Comparison of ENCODE assay signal across 8 mouse cellular contexts in the genomic region with DNA sequence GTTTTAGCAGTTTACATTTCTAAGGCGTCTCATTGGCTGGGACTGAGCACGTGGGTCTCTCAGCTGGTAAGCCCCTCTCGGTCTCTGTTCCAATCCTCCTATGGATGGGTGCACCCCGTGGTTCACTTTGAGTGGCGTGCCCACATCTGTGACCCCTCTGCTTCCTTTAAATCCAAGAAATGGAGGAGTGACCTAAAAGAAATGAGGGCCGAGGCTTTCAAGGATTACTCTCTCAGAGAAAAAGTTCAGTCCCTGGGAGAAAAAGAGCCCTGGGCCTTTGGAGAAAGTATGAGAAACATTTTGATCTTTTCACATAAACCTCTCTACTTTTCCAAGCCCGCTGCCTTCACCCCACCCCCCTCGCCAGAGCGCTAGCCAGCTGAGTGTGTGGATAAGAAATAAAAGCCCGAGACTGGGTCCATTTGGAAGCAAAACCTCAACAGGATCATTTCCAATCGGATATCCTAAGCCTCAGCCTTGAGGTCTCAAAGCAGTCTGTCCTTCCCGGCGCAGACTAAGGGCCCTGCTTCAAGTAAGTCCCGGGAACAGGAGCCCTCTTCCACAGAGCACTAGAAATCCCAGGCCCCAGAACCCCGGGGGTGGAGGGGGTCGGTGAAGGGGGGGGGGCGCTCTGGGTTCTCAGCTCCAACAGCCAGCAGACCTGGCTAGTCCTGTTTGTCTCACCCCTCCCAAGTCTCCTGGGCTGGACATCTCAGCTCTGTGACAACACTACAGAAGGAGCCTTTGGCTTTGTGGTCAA. TPM values are rescaled to one million over a fixed set of nuclear protein-coding genes. Genes with fewer than 3 reads are reported as not detected.
A peak's percentile ranks its signal among the peaks of the same experiment; 100 is the strongest.
DNase-seq lines count a peak whose midpoint lies in the region; ATAC-seq and TF ChIP-seq lines count a peak whose summit lies in the region.

No protein-coding gene starts in this region.

- peak overlapping the region; percentile 15 for H3K4me3 ChIP-seq in cortical plate, adult 2 months (ENCODE audit: insufficient read depth, low read length)
- H3K4me3 ChIP-seq in intestine, embryonic 16.5 days (ENCODE audit: low read length) = peak overlapping the region; percentile 30
- H3K4me3 ChIP-seq in lung, adult 2 months (replicated peaks; ENCODE audit: extremely low read depth, low read depth, low read length) = peak overlapping the region; percentile 39

- H3K27me3 ChIP-seq in intestine, embryonic 16.5 days (replicated peaks; ENCODE audit: control insufficient read depth, insufficient read depth, low read length) = no peaks in the 10 kb centered on the region

- peak overlapping the region; percentile 50 for H3K9ac ChIP-seq in intestine, embryonic 16.5 days (ENCODE audit: low read depth, low read length)

- H3K9me3 ChIP-seq in intestine, embryonic 16.5 days (ENCODE audit: control insufficient read depth, low read length) = no peaks in the 10 kb centered on the region

- no peak for TF ChIP-seq POLR2A in cortical plate, adult 2 months (IDR thresholded peaks at IDR 0.05; ENCODE audit: extremely low read depth, insufficient read depth, low read length)
- TF ChIP-seq POLR2A in lung, adult 2 months (IDR thresholded peaks at IDR 0.05; ENCODE audit: borderline replicate concordance, extremely low read depth, low read depth, low read length) = peak; percentile 33; the same call in 1 of the 2 replicates

- H3K4me1 ChIP-seq in cortical plate, adult 2 months (ENCODE audit: control insufficient read depth, insufficient read depth, low read length) = peaks cover 2% of the 10 kb centered on the region; the same call in 1 of the 2 replicates
- peaks cover 7% of the 10 kb centered on the region; the same call in 1 of the 2 replicates for H3K4me1 ChIP-seq in intestine, embryonic 16.5 days (ENCODE audit: control insufficient read depth, insufficient read depth, low read length)
- no peaks in the 10 kb centered on the region; the same call in 1 of the 2 replicates for H3K4me1 ChIP-seq in lung, adult 2 months (ENCODE audit: control insufficient read depth, insufficient read depth, low read length)

- no peak overlapping the region for H3K27ac ChIP-seq in cortical plate, adult 2 months (ENCODE audit: insufficient read depth, low read length)
- peak overlapping the region; percentile 70 for H3K27ac ChIP-seq in intestine, embryonic 16.5 days (ENCODE audit: low read length)

- DNase-seq in ES-CJ7 (ENCODE audit: low read depth, low spot score) = peak; percentile 68
- peak; percentile 97 for DNase-seq in heart, adult 11 months
- peak; percentile 21 for DNase-seq in lung, adult 2 months
- DNase-seq in skeletal muscle tissue, adult 2 months (ENCODE audit: low read depth, low spot score) = peak; percentile 30
- no peak for DNase-seq in spleen, postnatal 14 days (ENCODE audit: low spot score in 2 of 2)

- H3K36me3 ChIP-seq in intestine, embryonic 16.5 days (ENCODE audit: control insufficient read depth, insufficient read depth, low read length) = no peaks in the 10 kb centered on the region

- WGBS in intestine, embryonic 16.5 days = 10% methylated on average over 17 of the region's 17 CpGs
- WGBS in lung, adult 2 months = 18% methylated on average over 17 of the region's 17 CpGs

- peak overlapping the region; percentile 53 for H3K4me2 ChIP-seq in intestine, embryonic 16.5 days (ENCODE audit: low read depth, low read length)

- TF ChIP-seq CTCF in cortical plate, adult 2 months (IDR thresholded peaks at IDR 0.05; ENCODE audit: extremely low read depth, insufficient read depth, low read length) = no peak
- TF ChIP-seq CTCF in lung, adult 2 months (IDR thresholded peaks at IDR 0.05; ENCODE audit: insufficient read depth, low read length) = no peak

- peak; percentile 75 for ATAC-seq in intestine, embryonic 16.5 days
- ATAC-seq in megakaryocyte, adult 5-6 weeks (ENCODE audit: poor library complexity, severe bottlenecking) = no peak

RNA-seq across cellular contexts. Expression of gene Axin2, which starts 28.9 kb away (rescaled TPM):
- polyA plus RNA-seq in cortical plate, adult 2 months (2012; rRNA removed) = 21.8 and 23.3 TPM in 2 replicates
- 2.8 and 3.2 TPM in 2 replicates for polyA plus RNA-seq in intestine, embryonic 16.5 days (2015; fragmentation: Nextera tagmentation; extraction: Ambion mirVana)
- polyA plus RNA-seq in lung, adult 2 months (2012; rRNA removed) = 14.4 and 17.9 TPM in 2 replicates
- total RNA-seq in megakaryocyte, adult 5-6 weeks (2015) = 1.8 and 3.1 TPM in 2 replicates
- 1.3 and 1.5 TPM in 2 replicates for total RNA-seq in megakaryocyte, adult 5-6 weeks (2017)

Comparison
In these comparisons a context has a peak if more than half of its experiments do, and no peak if none do; other contexts are left out.
1. DNase-seq: peak in ES-CJ7 (single experiment), heart, adult 11 months (single experiment), lung, adult 2 months (single experiment) and skeletal muscle tissue, adult 2 months (single experiment); none in spleen, postnatal 14 days (0 of 2).
2. Peak in every context shown above with its lines, with median percentiles within 50 percentile points of each other: H3K4me3 ChIP-seq.